Mouse (Mus musculus) hindbrain, embryonic 14.5 days (tissue): ENCODE measurements around the gene Klk1b9. TPM values are rescaled to one million over a fixed set of nuclear protein-coding genes. Genes with fewer than 3 reads are reported as not detected.
"Not testable (repeated sequence)": the region's sequence is repeated elsewhere in the genome, so short reads cannot be mapped to it uniquely, and the experiment has no call there.

Experiments
- ATAC-seq: fragments of 200-750 bp; cut with Nextera tagmentation; 2 replicates; pipeline ENCODE4 v1.8.0; 2017; ENCODE audit warnings: moderate number of reproducible peaks, mild to moderate bottlenecking, moderate TSS enrichment, moderate library complexity; ENCODE audit not compliant: low FRiP score
- DNase-seq: peaks from one replicate; pipeline ENCODE4 v3.0.0-alpha.2; 2015; ENCODE audit warnings: low spot score
- H3K27ac ChIP-seq: fragments of 300-500 bp; sonication (generic); 2 replicates; pipeline ENCODE4 v1.5.1; 2014; ENCODE audit warnings: mild to moderate bottlenecking, moderate library complexity
- H3K27me3 ChIP-seq: fragments of 300-500 bp; sonication (generic); 2 replicates; pipeline ENCODE4 v1.6.1; 2014; ENCODE audit warnings: mild to moderate bottlenecking, low read length, mixed read lengths; ENCODE audit not compliant: control insufficient read depth, insufficient read depth
- H3K36me3 ChIP-seq: fragments of 300-500 bp; sonication (generic); replicated peaks from 2 replicates; pipeline ENCODE4 v1.6.1; 2014; ENCODE audit not compliant: control insufficient read depth, insufficient read depth
- H3K4me1 ChIP-seq: fragments of 300-500 bp; sonication (generic); replicated peaks from 2 replicates; pipeline ENCODE4 v1.6.1; 2014; ENCODE audit warnings: antibody characterized with exemption, low read length, mixed read lengths; ENCODE audit not compliant: control insufficient read depth, insufficient read depth
- H3K4me2 ChIP-seq: fragments of 300-500 bp; sonication (generic); replicated peaks from 2 replicates; pipeline ENCODE4 v1.6.1; 2014; ENCODE audit warnings: mild to moderate bottlenecking, moderate library complexity
- H3K4me3 ChIP-seq: fragments of 300-500 bp; sonication (generic); replicated peaks from 2 replicates; pipeline ENCODE4 v1.5.1; 2014; ENCODE audit warnings: mild to moderate bottlenecking, low read length
- H3K9ac ChIP-seq: fragments of 300-500 bp; sonication (generic); 2 replicates; pipeline ENCODE4 v1.6.1; 2014
- H3K9me3 ChIP-seq: fragments of 300-500 bp; sonication (generic); 2 replicates; pipeline ENCODE4 v1.6.1; 2016; ENCODE audit warnings: low read length; ENCODE audit not compliant: control insufficient read depth
- WGBS: fragments of 180-500 bp; shearing (Covaris S2); extraction: QIAGEN DNeasy Blood & Tissue Kit; methylation state at CpG from one replicate; pipeline ENCODE4 v1.1.7; 2014; 5-methylcytosine and 5-hydroxymethylcytosine counted together
- polyA plus RNA-seq: library from polyadenylated mRNA; unstranded; fragments of >200 nt; fragmentation: Nextera tagmentation; extraction: Ambion mirVana; gene quantifications from 2 replicates; pipeline ENCODE4 v1.2.1, GENCODE M21; 2014

Klk1b9 gene
- polyA plus RNA-seq = not detected in 2 replicates

GRCm38 (mm10) chr7:43975761-43976160 lies at the start of gene Klk1b9:
Klk1b9 (plus strand) TSS chr7:43976061.
- WGBS = 88% methylated on average over 1 of the region's 1 CpGs
- H3K4me1 ChIP-seq, H3K27ac ChIP-seq, H3K27me3 ChIP-seq, H3K36me3 ChIP-seq, DNase-seq, H3K4me3 ChIP-seq, H3K9me3 ChIP-seq, H3K4me2 ChIP-seq, ATAC-seq, H3K9ac ChIP-seq: not testable (repeated sequence)

- H3K4me3 ChIP-seq = no peak overlapping the region
- ATAC-seq (no peak), DNase-seq (no peak)
- H3K36me3 ChIP-seq = no peaks in the 10 kb centered on the region
- H3K27me3 ChIP-seq = no peaks in the 10 kb centered on the region
- H3K27ac ChIP-seq = no peak overlapping the region
- H3K9me3 ChIP-seq = no peaks in the 10 kb centered on the region
- 49% methylated on average over 4 of the region's 4 CpGs for WGBS
- H3K4me2 ChIP-seq = no peak overlapping the region
- no peak overlapping the region for H3K9ac ChIP-seq
- no peaks in the 10 kb centered on the region for H3K4me1 ChIP-seq
Measured at GRCm38 (mm10) chr7:43928521-43928920, 47.3 kb upstream of the Klk1b9 start.

- Histone ChIP-seq H3K27ac (no peak overlapping the region), H3K4me2 (no peak overlapping the region), H3K4me1 (no peaks in the 10 kb centered on the region), H3K36me3 (no peaks in the 10 kb centered on the region), H3K4me3 (no peak overlapping the region), H3K9ac (no peak overlapping the region), H3K27me3 (no peaks in the 10 kb centered on the region), H3K9me3 (no peaks in the 10 kb centered on the region)
- ATAC-seq (no peak), DNase-seq (no peak)
- 70% methylated on average over 4 of the region's 4 CpGs for WGBS
Measured at GRCm38 (mm10) chr7:43932337-43932736, 43.5 kb upstream of the Klk1b9 start.

GRCm38 (mm10) chr7:43933440-43933839 lies 42.4 kb upstream of the Klk1b9 start, which contains the start of gene Klk15:
Klk15 (plus strand) TSS chr7:43933740.
- Histone ChIP-seq H3K9me3 (no peaks in the 10 kb centered on the region), H3K27me3 (no peaks in the 10 kb centered on the region), H3K4me3 (no peak within 1 kb of the TSS), H3K9ac (no peak within 1 kb of the TSS), H3K4me1 (no peaks in the 10 kb centered on the region), H3K4me2 (no peak within 1 kb of the TSS), H3K27ac (no peak within 1 kb of the TSS), H3K36me3 (no peaks in the 10 kb centered on the region)
- DNase-seq = no peak
- no peak for ATAC-seq
- 94% methylated on average over 3 of the region's 3 CpGs for WGBS

GRCm38 (mm10) chr7:43934747-43935146 lies 41.1 kb upstream of the Klk1b9 start:
- Histone ChIP-seq H3K9ac (no peak overlapping the region), H3K27me3 (no peaks in the 10 kb centered on the region), H3K4me2 (no peak overlapping the region), H3K9me3 (no peaks in the 10 kb centered on the region), H3K4me1 (no peaks in the 10 kb centered on the region), H3K27ac (no peak overlapping the region), H3K4me3 (no peak overlapping the region), H3K36me3 (no peaks in the 10 kb centered on the region)
- ATAC-seq (no peak), DNase-seq (no peak)
- 69% methylated on average over 3 of the region's 3 CpGs for WGBS

- 86% methylated on average over 14 of the region's 14 CpGs for WGBS
- ATAC-seq (no peak), DNase-seq (no peak)
- H3K4me2 ChIP-seq = no peak overlapping the region
- H3K9me3 ChIP-seq = no peaks in the 10 kb centered on the region
- H3K27me3 ChIP-seq = no peaks in the 10 kb centered on the region
- no peaks in the 10 kb centered on the region for H3K4me1 ChIP-seq
- H3K36me3 ChIP-seq = no peaks in the 10 kb centered on the region
- H3K27ac ChIP-seq = no peak overlapping the region
- no peak overlapping the region for H3K9ac ChIP-seq
- no peak overlapping the region for H3K4me3 ChIP-seq
Measured at GRCm38 (mm10) chr7:43936551-43936950, 39.3 kb upstream of the Klk1b9 start.

- H3K9ac ChIP-seq, DNase-seq, H3K36me3 ChIP-seq, H3K9me3 ChIP-seq, H3K27me3 ChIP-seq, ATAC-seq, H3K4me3 ChIP-seq, H3K27ac ChIP-seq, H3K4me1 ChIP-seq, H3K4me2 ChIP-seq: not testable (repeated sequence)
- 71% methylated on average over 3 of the region's 3 CpGs for WGBS
Measured at GRCm38 (mm10) chr7:43942293-43942692, 33.6 kb upstream of the Klk1b9 start.

GRCm38 (mm10) chr7:43944727-43945264 lies 31.1 kb upstream of the Klk1b9 start:
- Histone ChIP-seq H3K4me1 (no peaks in the 10 kb centered on the region), H3K27ac (no peak overlapping the region), H3K9ac (no peak overlapping the region), H3K36me3 (no peaks in the 10 kb centered on the region), H3K9me3 (no peaks in the 10 kb centered on the region), H3K4me2 (no peak overlapping the region), H3K4me3 (no peak overlapping the region), H3K27me3 (no peaks in the 10 kb centered on the region)
- DNase-seq (no peak), ATAC-seq (no peak)
- 73% methylated on average over 3 of the region's 3 CpGs for WGBS

- no peak within 1 kb of the TSS for H3K4me3 ChIP-seq
- no peak within 1 kb of the TSS for H3K27ac ChIP-seq
- ATAC-seq = no peak
- no peaks in the 10 kb centered on the region for H3K27me3 ChIP-seq
- no peaks in the 10 kb centered on the region for H3K36me3 ChIP-seq
- no peak within 1 kb of the TSS for H3K9ac ChIP-seq
- 78% methylated on average over 2 of the region's 2 CpGs for WGBS
- no peaks in the 10 kb centered on the region for H3K9me3 ChIP-seq
- no peak for DNase-seq
- H3K4me1 ChIP-seq = no peaks in the 10 kb centered on the region
- H3K4me2 ChIP-seq = no peak within 1 kb of the TSS
Measured at GRCm38 (mm10) chr7:43950364-43950763, 25.5 kb upstream of the Klk1b9 start, which contains the start of gene Klk1b8. Klk1b8 (plus strand) TSS chr7:43950664.

GRCm38 (mm10) chr7:43952703-43953102 lies 23.2 kb upstream of the Klk1b9 start:
- ATAC-seq (no peak), DNase-seq (no peak)
- no peaks in the 10 kb centered on the region for H3K27me3 ChIP-seq
- no peak overlapping the region for H3K4me3 ChIP-seq
- H3K4me1 ChIP-seq = no peaks in the 10 kb centered on the region
- H3K9ac ChIP-seq = no peak overlapping the region
- no peak overlapping the region for H3K4me2 ChIP-seq
- H3K9me3 ChIP-seq = no peaks in the 10 kb centered on the region
- no peaks in the 10 kb centered on the region for H3K36me3 ChIP-seq
- no peak overlapping the region for H3K27ac ChIP-seq
- 71% methylated on average over 4 of the region's 4 CpGs for WGBS
